Mouse (Mus musculus) megakaryocyte, adult 5-6 weeks (primary cell): ENCODE measurements around the gene Klhl3. TPM values are rescaled to one million over a fixed set of nuclear protein-coding genes. Genes with fewer than 3 reads are reported as not detected.

ENCODE experiments used
- ATAC-seq: 2 replicates; pipeline ENCODE4 v1.8.0; 2016; ENCODE audit warnings: mild to moderate bottlenecking, inconsistent platforms; ENCODE audit not compliant: poor library complexity, severe bottlenecking
- total RNA-seq, 2 experiments: library from RNA; stranded (forward) in 1 of 2; stranded (reverse) in 1 of 2; fragments of 153-499, 151-499 nt in 1 of 2; fragments of 221-1000, 200-1000 nt in 1 of 2; gene quantifications; 2 replicates each; pipeline versions ENCODE4 v1.2.3 to v1.2.4; 2015 to 2017

The Klhl3 gene
- total RNA-seq, 2 experiments from 2014 or later: 0.09 to 0.11 TPM

GRCm38 (mm10) chr13:58067540-58068103 is 45.8 kb downstream of the Klhl3 start:
- ATAC-seq: peak; percentile 87

GRCm38 (mm10) chr13:58066496-58067389 is 46.6 kb downstream of the Klhl3 start:
- ATAC-seq: peak; percentile 10

DNA sequence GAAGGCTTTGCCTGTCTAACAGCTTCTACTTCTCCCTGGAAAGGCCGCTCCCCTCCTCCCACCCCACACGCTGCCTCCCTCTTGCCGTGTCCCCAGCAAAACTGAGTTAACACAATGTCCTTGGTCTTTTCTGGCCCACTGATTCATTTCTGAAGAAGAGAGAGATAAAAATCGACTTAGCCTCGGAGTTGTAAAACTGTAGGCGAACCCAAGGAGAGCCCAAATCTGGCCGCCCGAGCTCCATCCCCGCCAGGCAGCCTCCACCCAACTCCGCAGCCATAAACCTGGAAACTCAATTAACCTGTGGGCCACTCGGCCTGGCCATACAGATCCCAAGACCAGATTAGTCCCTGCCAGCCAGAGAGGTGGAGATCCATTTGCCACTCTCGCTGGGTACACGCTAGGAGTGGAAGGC is 47.3 kb downstream of the Klhl3 start:
- ATAC-seq: no peak

GRCm38 (mm10) chr13:58065316-58065715 is 48.1 kb downstream of the Klhl3 start:
- no peak for ATAC-seq

- peak; percentile 56 for ATAC-seq
These were observed 55.2 kb downstream of the Klhl3 start for GRCm38 (mm10) chr13:58057953-58058870.

DNA sequence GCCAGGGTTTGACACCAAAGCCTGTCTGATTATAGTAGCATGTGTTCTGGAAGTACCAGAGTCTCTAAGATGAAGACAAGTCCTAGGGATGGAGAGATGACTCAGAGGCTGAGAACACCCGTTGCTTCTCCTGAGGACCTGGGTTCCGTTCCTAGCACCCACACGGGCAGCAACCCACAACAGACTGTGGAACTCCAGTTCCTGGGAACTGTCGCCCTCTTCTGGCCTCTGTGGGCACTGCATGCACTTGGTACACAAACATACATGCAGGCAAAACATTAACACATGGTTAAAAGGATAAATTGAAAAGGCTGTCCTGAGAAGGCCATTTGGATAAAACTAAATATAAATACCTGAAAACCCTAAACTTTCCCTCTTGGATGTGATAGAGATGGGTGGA is 56.8 kb downstream of the Klhl3 start:
- no peak for ATAC-seq

DNA sequence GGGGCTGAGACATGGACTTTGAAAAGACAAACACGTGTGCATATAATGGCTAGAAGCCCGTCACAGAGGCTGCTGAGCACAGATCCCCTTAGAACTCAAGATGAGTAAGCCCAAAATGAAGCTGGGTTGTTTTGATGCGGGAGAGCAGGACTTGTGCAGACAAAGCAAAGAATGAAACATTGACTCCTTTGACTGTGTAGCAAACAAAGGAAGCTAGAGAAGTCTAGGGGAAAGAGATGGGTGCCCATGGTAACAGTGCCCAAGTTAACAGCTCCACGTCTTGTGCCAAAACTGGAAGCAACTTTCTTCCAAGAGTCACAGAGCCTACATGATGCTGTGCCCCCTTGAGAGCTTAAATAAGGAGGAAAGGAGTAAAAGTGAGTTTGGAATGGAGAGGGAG is 59.8 kb downstream of the Klhl3 start:
- ATAC-seq: no peak

DNA sequence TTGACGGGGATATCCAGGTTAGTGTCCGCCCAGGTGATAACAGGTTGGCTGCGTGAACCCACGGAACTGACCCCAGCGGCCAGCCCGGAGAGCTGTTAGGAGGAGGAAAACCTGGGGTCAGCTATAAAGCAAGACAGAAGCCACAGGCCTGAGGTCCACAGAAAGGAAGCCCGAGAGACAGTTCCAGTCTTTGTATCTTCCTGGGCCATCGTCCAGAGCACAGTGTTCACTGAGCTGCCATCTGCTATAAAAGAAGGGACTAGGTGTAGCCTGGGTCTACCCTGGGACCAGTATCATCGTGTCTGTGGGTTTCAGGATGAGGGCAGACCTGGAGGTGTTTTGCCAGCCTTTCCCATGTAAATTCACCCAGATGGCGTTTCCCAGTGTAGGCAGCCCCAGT is 61.7 kb downstream of the Klhl3 start:
- ATAC-seq: no peak

- no peak for ATAC-seq
These were observed 62.1 kb downstream of the Klhl3 start for GRCm38 (mm10) chr13:58051251-58051650.

DNA sequence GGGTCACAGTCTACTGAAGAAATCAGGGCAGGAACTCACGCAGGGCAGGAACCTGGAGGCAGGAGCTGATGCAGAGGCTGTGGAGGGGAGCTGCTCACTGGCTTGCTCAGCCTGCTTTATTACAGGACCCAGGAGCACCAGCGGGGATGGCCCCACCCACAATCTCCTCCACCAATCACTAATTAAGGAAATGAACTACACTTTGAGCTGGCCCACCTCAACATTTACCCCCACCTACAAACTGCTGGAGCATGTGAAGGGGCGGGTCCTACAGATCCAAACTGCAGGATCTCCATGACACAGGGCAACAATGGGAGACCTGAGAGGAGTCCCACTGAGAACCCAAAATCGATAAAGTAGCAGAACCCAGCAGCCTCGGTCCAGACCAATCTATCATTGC is 64.3 kb downstream of the Klhl3 start:
- no peak for ATAC-seq

GRCm38 (mm10) chr13:58048076-58048475 is 65.3 kb downstream of the Klhl3 start:
- no peak for ATAC-seq

- ATAC-seq: no peak
These were observed 67.2 kb downstream of the Klhl3 start for GRCm38 (mm10) chr13:58046178-58046577.

DNA sequence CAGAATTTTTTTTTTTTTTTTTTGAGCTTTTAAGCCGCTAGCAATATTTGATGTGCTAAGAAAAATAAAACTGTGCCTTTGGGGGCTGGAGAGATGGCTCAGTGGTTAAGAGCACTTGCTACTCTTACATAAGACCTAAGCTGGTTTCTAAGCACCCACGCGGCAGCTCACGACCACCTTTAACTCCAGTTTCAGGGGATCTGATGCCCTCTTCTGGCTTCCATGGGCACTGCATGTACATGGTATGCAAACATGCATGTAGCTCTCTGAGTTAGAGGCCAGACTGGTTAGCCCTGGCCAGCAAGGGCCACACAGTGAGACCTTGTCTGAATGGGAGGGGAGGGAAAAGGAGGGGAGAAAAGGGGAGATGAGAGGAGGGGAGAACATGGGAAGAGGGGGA is 68.1 kb downstream of the Klhl3 start:
- no peak for ATAC-seq

- ATAC-seq: no peak
These were observed 70.1 kb downstream of the Klhl3 start for GRCm38 (mm10) chr13:58043278-58043677.

- ATAC-seq: no peak
These were observed 73.3 kb downstream of the Klhl3 start for GRCm38 (mm10) chr13:58040112-58040511.

DNA sequence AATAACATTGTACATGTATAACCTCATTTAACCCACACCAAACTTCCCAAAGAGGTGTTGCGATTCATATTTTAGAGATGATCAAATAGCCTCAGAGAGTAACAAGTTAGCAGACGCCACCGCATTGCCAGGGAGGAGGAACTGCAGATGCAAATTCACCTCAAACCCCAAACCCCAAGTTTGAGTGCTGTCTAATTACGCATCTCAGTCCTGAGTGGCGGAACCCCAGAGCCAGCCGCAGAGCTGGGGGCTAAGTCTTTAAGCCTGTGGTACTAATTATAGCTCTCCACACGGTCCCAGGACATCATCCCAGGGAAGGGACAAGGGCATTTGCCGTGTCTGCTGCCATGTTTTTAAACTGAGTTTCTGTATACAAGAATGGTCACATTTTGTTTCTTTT is 75.9 kb downstream of the Klhl3 start:
- ATAC-seq: no peak

DNA sequence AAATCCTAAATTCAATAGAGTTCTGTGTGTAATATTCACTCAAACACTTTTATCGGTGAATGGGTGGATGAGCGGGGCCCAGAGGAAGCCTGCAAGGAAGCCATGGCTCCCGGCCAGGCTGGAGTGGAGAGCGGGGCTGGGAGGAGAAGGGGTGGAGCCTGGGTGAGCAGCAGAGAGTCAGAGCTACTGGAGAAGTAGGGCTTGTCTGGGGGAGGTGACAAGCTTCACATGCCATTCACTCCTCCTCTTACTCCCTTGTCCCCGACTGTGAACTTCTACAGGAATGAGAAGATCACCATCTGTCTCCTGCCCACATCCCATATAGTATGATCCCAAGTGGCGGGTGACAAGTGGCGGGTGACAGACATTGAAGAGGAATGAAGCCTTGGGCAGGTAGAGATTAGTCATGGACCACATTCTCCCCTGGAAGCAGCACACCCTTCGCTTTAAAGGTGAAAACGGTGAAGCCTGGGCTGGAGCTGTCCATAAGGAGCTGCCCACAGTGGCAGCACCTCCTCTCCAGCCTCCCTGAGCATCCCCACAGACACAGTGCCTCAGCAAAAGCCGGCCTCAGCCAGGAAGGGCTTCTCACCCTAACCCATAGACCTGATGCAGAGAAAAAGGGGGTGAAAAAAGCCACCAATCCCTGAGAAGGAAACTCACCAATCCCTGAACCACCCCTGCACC is 77.8 kb downstream of the Klhl3 start:
- no peak for ATAC-seq

DNA sequence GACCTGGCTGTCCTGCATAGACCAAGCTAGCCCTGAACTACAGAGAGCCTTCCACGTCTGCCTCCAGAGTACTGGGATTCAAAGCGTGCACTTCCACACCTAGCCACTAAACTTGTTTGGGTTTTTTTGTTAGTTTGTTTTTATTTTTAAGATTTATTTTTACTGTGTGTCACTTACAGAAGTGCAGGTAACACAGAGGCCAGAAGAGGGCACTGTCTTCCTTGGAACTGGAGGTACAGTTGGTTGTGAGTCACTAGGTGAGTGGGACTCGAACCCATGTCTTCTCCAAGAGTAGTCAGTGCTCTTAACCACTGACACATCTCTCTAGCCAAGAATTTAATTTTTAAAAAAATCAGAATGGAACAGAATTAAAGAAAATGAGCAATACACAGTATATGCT is 78.4 kb downstream of the Klhl3 start:
- ATAC-seq: no peak

GRCm38 (mm10) chr13:58034507-58034906 is 78.9 kb downstream of the Klhl3 start:
- no peak for ATAC-seq

GRCm38 (mm10) chr13:58031755-58032154 is 81.6 kb downstream of the Klhl3 start:
- ATAC-seq: peak; percentile 74

- ATAC-seq: no peak
These were observed 86.3 kb downstream of the Klhl3 start for GRCm38 (mm10) chr13:58027115-58027514.
